Mouse (Mus musculus): ENCODE results near the gene Unc5c.

Gene Unc5c

GRCm38 (mm10) chr3:141596881-141597280, 131.9 kb downstream of the Unc5c start:
- no peak for DNase-seq (ENCODE audit: low read depth in 2 of 2, low spot score in 2 of 2)

GRCm38 (mm10) chr3:141597974-141598373, 133.0 kb downstream of the Unc5c start:
- no peak for DNase-seq (ENCODE audit: low read depth in 2 of 2, low spot score in 2 of 2)

GRCm38 (mm10) chr3:141598936-141599335, 133.9 kb downstream of the Unc5c start:
- DNase-seq (ENCODE audit: low read depth in 2 of 2, low spot score in 2 of 2) = no peak

- no peak for DNase-seq (ENCODE audit: low read depth in 2 of 2, low spot score in 2 of 2)
Measured at GRCm38 (mm10) chr3:141601072-141601549, 136.1 kb downstream of the Unc5c start.

DNA sequence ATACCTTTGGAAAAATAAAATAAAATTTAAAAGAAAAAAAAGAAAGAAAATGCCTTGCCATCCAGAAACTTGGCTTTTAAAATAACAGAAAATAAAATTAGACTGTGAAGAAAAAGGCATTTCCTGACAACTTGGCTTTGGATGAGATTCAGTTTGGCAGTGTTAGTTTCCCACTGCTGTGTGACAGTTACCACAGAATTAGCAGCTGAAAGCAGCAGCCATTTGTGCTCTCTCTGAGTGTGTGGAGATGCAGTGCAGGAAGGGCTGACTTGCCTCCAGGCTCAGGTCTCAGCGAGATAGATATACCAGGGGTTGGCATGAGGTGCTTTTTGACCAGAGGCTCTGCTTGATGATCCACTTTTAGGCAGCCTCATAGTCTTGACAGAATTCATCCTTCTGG, 151.7 kb downstream of the Unc5c start:
- DNase-seq (ENCODE audit: low read depth in 2 of 2, low spot score in 2 of 2) = no peak

- no peak for DNase-seq (ENCODE audit: low read depth in 2 of 2, low spot score in 2 of 2)
Measured at GRCm38 (mm10) chr3:141618675-141619074, 153.7 kb downstream of the Unc5c start.

- DNase-seq (ENCODE audit: low read depth in 2 of 2, low spot score in 2 of 2) = no peak
Measured at GRCm38 (mm10) chr3:141621496-141621895, 156.5 kb downstream of the Unc5c start.

- no peak for DNase-seq (ENCODE audit: low read depth in 2 of 2, low spot score in 2 of 2)
Measured at GRCm38 (mm10) chr3:141626935-141627638, 162.1 kb downstream of the Unc5c start.

- no peak for DNase-seq (ENCODE audit: low read depth in 2 of 2, low spot score in 2 of 2)
Measured at GRCm38 (mm10) chr3:141627639-141627977, 162.6 kb downstream of the Unc5c start.

GRCm38 (mm10) chr3:141629431-141629830, 164.4 kb downstream of the Unc5c start:
- DNase-seq (ENCODE audit: low read depth in 2 of 2, low spot score in 2 of 2) = no peak

DNA sequence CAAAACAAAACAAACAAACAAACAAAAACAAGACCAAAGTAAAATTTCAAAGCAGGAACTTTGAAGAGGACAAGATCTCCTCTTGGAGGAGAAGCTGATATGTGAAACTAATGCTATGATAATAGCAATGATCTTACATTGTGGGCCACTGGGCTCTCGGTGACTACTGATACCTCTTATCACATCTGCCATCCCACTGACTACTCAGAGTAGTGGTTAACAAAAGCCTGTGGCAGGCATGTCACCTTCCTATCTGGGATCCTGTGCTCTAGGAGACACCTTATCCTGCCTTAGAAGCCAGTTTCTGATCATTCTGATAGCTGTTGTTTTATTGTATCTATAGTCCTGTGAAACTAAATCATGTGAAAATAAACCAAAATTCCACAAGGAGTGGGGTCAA, 172.9 kb downstream of the Unc5c start:
- DNase-seq (ENCODE audit: low read depth in 2 of 2, low spot score in 2 of 2) = no peak

GRCm38 (mm10) chr3:141644264-141644663, 179.2 kb downstream of the Unc5c start:
- DNase-seq (ENCODE audit: low read depth in 2 of 2, low spot score in 2 of 2) = no peak

DNA sequence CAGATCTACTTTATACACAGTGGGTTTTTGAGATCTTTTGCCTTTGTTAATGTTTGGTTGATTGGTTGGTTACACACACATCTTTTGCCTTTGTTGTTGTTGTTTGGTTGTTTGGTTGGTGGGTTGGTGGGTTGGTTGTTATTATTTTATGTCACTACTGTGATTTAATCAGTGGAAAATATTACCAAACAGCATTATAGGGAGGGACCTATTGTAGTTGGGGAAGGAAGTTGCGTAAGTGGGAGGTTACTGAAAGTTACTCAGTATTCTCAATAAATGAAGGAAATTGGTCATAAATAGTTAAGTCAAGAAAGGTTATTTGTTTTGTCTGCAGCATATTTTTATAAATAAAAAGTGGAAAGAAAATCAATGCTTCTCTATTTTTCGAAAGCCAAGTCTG, 181.6 kb downstream of the Unc5c start:
- DNase-seq (ENCODE audit: low read depth in 2 of 2, low spot score in 2 of 2) = no peak

GRCm38 (mm10) chr3:141650658-141651057, 185.6 kb downstream of the Unc5c start:
- no peak for DNase-seq (ENCODE audit: low read depth in 2 of 2, low spot score in 2 of 2)

DNA sequence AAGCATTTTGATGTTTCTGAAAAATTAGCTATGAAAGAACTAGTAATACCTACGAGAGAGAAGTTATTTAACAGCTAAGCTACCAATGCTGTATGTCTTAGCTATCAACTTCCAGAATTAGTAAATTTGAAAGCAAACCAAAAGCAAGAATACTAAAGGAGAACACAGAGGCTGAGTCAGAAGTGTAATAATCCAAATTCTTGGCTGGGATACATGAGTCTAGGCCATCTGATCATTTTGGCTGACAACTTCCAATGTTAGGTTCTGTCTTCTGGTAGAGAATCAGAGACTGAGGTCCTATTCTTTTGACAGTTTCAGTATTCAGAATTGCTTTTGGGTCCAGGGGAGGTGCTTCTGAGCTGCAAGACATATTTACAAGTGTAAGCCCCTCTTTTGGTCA, 188.9 kb downstream of the Unc5c start:
- DNase-seq (ENCODE audit: low read depth in 2 of 2, low spot score in 2 of 2) = no peak

DNA sequence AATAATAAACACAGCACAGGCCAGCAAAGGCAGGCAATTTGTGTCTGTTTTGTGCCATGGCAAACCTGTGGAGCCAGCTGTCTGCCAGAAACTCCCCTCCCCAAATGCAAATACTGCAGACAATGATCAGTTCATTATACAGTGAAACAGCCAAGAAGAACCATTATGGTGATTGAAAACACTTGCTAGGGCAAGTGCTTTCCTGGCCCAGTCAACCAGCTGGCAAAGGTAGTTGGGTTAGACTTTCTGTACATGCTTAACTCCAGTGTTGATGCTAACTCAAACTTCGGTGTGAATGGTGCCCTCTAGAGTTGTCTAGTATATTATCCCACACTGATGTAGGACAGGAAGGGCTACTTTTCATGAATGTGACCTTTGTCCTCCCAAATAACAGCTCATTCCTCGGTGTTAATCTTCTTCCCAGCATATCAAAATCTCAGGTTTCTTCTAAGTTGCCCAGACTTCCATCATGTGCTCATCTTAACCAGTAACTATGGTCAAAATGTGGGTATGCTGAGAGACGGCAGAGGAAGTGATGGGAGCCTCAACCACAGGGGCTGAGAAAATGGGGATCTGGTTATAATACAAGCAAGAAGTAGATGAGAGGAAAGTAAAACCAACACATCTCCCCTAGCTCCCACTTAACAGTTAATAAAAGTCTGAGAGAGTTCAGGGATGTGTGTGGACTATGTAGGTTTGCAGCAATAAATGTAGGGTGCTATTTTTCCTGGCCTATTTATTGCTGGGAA, 194.2 kb downstream of the Unc5c start:
- DNase-seq (ENCODE audit: low read depth in 2 of 2, low spot score in 2 of 2) = no peak

GRCm38 (mm10) chr3:141660065-141661062, 195.3 kb downstream of the Unc5c start:
- DNase-seq (ENCODE audit: low read depth in 2 of 2, low spot score in 2 of 2) = no peak

- DNase-seq (ENCODE audit: low read depth in 2 of 2, low spot score in 2 of 2) = no peak
Measured at GRCm38 (mm10) chr3:141689113-141689512, 224.1 kb downstream of the Unc5c start.

- no peak for DNase-seq (ENCODE audit: low read depth in 2 of 2, low spot score in 2 of 2)
Measured at GRCm38 (mm10) chr3:141690676-141691075, 225.7 kb downstream of the Unc5c start.

DNA sequence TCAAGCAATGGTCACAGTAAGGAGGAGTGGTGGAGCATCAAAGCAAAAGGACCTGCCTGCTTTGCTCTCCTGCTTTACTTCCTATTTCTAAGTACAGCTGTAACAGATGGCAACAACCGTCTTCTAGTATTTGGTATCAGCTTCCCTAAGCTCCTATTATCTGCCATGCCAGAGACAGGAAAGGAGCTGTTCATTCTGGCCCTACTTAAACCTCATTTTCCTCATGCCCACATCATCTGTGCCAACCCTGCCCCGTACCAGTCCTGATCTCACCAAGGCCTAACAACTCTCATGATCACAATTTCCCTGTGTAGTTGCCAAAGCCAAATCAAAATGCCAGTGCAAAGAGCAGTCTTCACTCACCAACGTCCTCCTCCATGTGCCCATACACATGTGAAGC, 226.4 kb downstream of the Unc5c start:
- no peak for DNase-seq (ENCODE audit: low read depth in 2 of 2, low spot score in 2 of 2)

DNA sequence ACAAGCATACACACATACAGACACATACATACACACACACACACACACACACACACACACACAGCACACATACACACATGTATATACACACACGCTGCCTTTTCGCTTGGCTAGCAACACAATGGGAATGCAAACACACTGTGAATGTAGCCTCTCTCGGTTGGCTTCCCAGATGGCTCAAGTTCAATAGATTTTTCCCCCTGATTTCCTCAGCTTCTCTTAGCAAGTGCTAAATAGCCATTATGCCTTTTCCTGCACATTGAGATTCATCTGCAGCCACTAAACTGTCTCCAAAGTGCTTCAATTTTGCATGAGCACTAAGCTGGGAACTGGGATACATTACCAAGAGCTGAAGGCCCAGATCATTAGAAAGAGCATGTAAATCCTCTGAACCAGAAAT, 226.8 kb downstream of the Unc5c start:
- DNase-seq (ENCODE audit: low read depth in 2 of 2, low spot score in 2 of 2) = no peak

Measured in CD8-positive naive resting alpha-beta T cell, adult 2 months (primary cell).